Mouse (Mus musculus) retina, postnatal 1 day (tissue): Measurements from ENCODE around the gene Gm6169.
"Not testable (repeated sequence)": the region's sequence is repeated elsewhere in the genome, so short reads cannot be mapped to it uniquely, and the experiment has no call there.

Experiments
- DNase-seq: peaks from one replicate; pipeline ENCODE4 v3.0.0-alpha.2; 2012

Gene Gm6169

DNA sequence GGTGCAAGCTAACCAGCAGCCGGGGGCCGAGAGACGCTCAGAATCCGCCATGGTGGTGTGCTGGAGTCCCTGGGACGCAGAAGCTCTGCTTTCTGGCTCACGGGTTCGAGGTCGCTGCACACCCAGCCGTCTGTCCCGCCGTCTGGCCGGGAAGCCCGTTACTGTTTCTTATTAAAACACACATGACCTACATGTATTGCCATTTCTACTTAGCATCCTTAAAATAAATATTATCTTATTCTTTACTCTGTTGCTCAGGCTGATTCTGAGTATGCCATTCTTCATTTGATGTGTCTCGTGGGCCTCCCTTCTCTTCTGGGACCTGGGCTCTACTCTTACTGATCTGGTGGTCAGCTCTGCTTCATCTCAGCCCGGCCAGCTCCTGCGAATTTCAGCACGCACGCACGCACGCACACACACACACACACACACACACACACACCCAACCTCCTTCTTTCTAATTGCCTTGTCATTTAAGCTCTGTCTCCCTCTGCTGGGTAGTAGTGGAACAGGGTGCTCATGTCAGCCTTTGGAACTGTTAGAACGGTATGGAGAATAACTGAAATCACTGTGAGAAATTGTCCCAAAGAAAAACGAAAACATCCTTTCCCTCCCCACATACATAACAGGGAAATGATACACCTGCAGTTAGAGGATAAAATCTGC is at the start of gene Gm6169:
Gene Gm6169, minus strand, starts transcription at position 51 of the 666 bp plus-strand sequence.
- DNase-seq, result peak; percentile 87

DNA sequence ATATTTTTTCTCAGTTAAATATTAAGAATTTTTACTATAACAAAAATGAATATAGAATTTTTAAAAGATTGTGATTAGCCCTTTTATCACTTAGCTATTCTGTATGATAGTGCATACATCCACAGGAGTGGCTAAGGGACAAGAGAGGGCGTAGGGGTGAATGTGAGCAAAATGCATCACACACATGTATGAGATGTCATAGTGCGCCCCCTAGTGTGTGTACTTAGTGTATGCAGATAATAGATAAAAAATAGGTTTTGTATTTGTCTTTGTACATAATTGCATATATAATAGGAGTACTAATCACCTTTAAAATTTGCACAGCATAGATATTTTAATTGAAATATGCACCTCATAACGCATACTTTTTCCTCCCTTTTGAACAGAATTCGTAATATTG is 46.8 kb upstream of the Gm6169 start:
- DNase-seq, result peak; percentile 75

DNA sequence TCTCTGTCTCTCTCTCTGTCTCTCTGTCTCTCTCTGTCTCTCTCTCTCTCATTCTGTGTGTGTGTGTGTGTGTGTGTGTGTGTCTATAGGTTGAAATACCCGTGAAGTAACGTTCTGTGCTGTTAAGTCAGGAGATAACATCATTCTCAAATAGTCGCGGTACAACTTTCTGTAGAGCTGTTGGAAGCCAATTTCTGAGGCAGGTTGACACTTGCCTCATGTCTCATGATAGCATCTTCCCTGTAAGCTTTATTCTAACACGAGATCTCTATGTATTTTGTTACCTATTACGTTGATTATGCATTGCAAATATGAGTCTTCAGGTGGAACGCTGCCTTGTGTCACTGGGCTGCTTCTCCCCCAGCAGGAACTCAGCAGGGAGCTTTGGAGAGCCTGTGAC is 43.3 kb upstream of the Gm6169 start:
- no peak for DNase-seq

DNA sequence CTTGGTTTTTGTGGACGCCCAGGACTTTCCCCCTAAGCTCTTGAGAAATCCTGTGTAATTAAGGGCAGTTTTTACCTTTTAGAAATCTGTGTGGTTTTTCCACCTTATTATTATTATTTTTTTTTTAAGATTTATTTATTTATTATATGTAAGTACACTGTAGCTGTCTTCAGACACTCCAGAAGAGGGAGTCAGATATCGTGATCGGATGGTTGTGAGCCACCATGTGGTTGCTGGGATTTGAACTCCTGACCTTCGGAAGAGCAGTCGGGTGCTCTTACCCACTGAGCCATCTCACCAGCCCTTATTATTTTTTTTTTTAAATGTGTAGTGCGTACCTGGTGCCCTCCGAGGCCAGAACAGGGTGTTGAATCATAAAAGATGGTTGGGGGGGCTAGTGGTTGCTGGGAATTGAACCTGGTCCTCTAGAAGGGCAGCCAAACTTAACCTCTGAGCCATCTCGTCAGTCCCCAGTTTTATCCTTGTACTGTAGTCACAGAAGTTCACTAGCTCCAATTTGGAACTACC is 39.4 kb upstream of the Gm6169 start:
- DNase-seq, result not testable (repeated sequence)

DNA sequence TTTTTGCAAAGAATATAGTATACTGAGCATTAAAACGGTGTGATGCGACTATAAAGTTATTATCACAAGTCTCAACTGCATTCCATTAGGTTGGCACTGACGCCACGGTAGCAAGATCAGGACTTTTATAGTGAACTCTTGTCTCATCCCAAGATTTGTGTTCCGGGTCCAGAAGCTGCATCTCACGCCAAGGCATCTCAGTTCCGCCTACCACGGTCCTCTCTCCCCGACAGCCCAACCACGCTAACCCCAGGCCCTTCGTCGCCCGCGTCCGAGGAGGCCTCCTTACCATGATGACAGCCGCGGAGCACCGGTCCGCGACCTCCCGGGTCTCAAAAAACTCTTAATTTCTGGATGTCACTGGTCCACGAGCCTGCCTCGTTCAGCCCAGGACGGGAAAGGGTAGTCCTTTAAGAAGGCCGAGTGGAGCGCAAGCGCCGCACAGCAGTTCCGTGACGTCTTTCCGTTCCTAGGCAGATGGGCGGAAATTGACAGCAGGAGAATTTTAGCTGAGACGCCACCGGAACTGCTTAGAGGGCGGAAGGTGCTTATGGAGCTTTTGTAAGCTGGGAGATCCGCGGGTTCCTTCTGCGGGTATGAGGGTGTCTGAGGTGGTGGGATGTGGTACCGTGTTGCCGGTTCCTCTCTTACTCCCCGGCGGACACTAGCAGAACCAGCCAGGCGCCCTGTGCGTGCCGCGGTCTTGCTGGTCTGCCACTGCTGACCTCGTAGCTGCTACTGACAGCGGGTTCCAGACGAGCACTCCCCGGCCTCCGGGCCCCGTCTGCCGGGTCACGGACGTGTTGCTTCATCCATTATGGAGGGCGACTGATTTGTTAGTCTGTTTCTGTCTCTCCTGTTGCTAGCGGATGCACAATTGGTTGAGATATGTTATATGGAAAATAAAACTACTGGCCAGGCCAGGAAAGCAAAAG is 38.7 kb upstream of the Gm6169 start, which contains the start of the genes Gfm2 and Nsa2:
Gene Gfm2, plus strand, starts transcription at position 472 of the 935 bp plus-strand sequence.
Gene Nsa2, minus strand, starts transcription at position 472 of the 935 bp plus-strand sequence.
- DNase-seq, result peak; percentile 97

DNA sequence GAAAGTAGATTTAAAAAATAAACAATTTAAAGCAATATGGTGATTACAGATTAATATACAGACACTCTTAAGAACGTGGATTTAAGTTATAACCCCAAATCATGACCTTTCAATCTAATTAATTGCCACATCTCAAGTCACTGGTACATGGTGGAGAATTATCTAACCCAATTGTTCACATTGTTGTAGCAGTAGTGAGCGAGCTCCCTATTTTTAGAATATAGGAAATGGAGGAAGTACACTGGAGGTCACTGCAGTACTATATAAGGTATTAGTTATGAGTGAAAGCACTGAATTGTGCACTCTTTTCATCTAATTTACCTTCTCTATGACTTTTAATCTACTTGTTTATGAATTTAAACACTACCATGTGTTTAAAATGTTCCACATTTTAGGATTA is 31.4 kb upstream of the Gm6169 start:
- not testable (repeated sequence) for DNase-seq

DNA sequence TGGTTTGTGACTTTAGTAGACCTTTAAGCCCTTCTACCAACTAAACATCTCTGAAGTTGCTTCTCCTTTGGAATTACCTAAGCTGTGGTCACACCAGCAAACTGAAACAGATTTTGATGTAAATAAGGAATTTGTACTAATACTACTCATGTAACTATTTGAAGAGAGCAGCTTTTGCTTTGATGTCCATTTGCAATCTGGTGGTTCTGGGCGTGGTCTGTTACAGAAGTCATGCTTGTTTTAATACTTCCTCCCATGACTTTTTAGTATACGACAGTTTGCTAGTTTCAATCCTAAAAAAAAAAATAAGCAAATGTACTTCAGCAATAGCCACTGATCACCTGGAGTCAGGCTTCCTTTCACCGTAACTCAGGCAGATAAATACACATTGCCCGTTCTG is 30.6 kb upstream of the Gm6169 start:
- DNase-seq, result not testable (repeated sequence)

DNA sequence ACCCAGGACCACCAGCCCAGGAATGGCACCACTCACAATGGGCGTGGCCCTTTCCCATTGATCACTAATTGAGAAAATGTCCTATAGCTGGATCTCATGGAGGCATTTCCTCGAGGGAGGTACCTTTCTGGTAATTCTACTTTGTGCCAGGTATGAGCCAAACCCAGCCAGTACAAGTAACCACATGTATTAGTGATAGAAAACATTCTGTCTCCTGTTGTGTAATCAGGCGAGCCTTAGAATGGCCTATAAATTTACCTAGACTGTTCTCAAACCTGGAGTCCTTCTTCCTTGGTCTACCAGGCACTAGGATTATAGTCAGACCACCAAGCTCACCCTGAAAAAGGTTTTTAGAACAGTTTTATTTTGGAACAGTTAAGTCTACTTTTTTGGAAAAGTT is 22.3 kb upstream of the Gm6169 start:
- DNase-seq, result no peak

DNA sequence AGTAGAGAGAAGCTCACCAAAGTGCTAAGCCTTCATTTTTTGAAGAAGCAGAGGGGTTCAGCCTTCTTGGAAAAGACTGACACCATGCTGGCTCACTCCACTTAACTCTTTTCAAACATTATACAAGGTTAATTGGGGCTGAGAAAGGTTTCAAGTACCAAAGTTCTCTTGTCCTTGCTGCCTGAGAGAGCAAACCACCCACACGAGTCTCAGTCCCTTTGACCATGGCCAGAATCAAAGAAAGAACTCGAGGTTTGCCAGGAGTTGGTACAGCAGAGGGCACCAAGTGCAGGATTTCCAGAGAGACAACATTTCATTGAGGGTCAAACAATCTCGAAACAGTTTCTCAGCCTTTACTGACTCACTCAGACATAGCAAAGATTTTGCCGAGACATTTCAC is 10.0 kb upstream of the Gm6169 start:
- no peak for DNase-seq

DNA sequence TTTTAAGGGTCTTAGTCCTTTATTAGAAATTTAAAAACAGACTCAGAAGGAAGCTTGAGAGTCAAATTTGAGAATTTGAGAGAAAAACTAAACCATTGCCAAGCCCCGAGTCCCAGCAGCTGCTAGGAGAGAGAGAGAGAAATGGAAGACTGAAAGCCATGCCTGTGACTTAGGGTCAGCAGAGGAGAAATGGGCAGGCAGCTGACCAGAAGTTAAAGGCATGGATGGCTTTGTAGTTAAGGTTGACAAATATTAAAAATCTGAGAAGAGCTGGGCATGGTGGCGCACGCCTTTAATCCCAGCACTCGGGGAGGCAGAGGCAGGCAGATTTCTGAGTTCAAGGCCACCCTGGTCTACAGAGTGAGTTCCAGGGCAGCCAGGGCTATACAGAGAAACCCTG is 8.7 kb upstream of the Gm6169 start:
- DNase-seq, result not testable (repeated sequence)

DNA sequence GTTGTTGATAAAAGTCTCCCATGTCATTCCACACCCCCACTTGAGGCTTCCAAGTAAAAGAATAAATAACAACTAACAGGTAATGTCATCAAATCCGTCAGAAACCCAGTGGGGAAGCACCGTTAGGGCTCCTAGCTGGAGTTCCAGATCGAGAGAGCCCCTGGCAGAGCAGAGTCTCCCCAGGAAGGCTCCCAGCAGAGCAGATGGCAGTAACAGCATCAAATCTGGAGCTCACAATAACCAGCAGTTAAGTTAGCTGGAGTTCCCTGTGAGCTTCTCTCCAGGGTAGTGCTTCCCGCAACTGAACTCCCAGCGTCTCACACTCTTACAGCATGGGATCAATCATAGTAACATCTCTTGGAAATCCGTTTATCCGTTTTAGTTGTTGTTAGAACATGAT is 6.0 kb upstream of the Gm6169 start:
- no peak for DNase-seq

DNA sequence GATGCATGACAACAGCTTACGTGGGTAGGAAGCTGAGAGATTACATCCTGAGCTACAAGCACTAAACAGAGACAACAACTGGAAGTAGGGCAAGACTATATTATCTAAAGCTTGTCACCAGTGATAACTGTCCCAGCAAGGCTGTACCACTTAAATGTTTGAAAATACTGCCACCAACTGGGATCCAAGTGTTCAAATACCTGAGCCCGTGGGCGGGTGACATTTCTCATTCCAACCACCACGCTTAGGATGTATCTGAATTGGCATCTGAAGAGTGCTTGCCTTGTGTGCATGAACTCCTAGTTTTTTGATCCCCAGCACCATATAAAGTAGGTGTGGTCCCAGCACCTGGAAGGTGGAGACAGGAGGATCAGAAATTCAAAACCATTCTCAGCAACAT is 3.3 kb downstream of the Gm6169 start:
- DNase-seq, result no peak

DNA sequence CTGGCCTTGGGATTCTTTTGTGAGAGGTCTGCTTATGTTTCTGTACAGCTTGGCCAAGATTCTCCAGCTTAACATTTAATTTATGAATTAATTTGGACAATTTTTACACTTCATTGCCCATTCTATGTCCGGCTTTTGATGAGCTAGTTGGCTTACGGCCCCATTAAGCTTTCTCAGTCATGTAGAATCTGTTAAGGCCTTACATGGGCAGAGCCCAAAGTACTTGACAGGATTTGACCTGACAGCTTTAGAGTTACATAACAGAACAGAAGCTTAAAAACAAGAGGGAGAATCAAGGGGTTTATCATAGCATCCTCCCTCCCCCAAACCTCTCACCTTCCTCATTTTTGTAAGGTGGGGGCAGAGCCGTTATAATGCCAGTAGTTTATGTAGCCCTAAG is 10.9 kb downstream of the Gm6169 start:
- peak; percentile 97 for DNase-seq

DNA sequence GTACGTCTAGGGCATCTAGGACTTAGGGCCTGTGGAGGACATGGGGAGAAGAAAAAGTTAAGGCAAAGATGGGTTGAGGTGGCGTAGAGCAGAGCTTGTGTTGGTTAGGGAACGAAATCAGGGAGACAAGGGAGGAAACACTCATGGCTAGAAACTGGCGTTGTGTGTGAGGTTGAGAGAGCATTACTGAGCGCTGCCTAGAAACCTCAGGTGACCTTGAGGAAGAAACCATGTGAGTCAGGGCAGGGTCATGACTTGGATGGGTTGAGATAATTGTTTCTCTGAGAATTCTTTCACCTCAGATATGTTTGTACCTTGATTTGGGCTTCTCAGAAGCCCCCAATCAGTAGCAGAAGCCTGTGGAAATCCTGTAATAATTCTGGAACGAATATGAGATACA is 11.6 kb downstream of the Gm6169 start:
- DNase-seq, result no peak

DNA sequence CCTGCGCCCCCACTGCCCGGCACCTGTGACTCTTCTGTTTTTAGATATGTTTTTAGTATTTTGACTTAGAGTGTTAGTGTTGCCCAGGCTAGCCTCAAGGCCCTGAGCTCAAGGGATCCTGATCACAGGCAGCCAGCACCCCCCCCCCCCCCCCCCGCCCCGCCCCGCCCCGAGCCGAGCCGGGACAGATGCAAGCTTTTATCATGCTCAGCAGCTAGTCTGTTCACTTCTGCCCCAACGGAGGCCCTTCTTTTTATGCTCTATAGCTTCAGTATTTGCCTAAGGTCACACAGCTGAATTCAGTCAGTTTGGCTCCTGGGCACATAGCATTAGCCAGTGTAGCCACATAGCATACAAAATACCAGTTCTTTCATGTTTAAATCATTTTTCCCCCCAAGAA is 12.7 kb downstream of the Gm6169 start:
- DNase-seq, result peak; percentile 42

DNA sequence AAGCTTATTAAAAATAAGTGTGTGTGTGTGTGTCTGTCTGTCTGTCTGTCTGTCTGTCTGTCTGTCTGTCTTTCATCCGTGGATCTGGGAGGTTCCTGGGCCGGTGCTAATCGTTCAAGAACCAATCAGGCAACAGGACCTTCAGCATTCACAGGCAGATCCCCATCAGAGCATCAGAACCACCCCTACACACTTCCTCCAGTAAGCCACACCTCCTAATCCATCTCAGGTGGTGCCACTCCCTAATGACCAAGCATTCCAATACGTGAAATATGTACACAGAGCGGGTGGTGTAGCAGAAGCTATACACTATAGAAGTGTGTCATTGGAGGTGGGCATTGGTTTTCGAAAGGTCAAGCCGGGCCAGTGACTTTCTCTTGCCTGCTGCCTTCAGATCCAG is 16.6 kb downstream of the Gm6169 start:
- no peak for DNase-seq

DNA sequence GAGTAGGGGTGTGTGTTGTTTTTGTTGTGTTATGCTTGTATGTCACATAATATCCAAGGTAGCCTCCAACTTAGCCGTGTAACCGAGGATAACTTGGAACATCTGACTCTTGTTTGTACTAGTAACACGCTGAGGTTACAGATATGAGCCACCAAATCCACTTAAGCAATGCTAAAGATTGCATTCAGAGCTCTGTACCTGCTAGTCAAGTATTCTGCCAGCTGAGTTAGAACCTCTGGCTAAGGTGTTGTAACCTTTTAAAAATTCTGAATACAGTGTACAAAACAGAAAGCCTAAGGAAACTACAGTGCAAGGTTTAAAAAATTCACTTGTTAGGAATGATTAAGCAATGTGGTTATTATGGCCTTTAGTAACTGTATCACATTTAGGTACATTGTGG is 18.4 kb downstream of the Gm6169 start:
- no peak for DNase-seq

DNA sequence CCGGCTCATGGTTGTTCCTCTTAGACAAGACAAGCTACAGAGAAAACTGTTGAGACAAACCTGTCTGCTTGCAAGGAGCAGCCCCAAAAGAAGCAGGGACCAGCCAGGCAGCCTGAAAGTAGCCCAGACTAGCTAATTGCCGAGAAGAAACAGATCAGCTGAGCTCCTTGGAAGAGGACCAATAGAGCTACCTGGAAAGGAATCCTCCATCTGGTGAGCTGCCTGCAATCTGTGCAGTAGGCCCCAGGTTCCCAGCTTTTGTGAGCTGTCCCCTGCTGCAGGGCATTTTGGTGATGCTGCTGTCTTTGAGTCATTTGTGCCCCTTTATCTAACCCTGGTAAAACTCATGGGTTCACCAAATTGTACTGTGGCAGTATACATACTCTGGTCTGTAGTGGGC is 18.8 kb downstream of the Gm6169 start:
- no peak for DNase-seq

DNA sequence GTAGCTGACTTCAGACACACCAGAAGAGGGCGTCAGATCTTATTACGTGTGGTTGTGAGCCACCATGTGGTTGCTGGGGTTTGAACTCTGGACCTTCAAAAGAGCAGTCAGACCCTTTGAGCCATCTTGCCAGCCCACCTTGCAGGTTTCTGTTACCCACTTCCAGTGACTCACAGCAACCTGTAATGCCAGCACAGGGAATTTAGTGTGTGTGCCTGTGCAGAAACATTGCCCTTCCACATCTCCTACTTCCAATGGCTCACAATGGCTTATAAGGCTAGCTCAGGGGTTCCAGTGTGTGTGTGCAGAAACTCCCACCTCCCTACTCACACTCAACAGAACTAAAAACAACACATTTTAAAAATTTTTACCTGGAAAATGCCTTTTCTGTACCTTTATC is 21.5 kb downstream of the Gm6169 start:
- no peak for DNase-seq

DNA sequence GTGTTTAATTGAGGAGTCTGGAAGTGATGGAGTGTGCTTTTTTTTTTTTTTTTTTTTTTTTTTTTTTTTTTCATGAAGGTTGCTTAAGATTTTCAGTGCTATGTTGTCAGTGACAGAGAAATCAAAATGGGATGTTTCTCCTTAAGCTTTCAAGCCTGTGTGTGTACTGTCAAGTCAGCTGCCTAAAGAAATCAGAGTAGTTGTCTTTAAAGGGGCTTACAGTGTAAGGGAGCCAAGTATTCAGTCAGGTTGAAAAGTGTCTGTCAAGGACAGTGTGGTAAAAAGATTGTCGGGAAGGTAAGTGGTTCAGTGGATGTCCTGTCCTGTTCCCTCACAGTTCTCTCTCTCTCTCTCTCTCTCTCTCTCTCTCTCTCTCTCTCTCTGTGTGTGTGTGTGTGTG is 25.5 kb downstream of the Gm6169 start:
- DNase-seq, result no peak

DNA sequence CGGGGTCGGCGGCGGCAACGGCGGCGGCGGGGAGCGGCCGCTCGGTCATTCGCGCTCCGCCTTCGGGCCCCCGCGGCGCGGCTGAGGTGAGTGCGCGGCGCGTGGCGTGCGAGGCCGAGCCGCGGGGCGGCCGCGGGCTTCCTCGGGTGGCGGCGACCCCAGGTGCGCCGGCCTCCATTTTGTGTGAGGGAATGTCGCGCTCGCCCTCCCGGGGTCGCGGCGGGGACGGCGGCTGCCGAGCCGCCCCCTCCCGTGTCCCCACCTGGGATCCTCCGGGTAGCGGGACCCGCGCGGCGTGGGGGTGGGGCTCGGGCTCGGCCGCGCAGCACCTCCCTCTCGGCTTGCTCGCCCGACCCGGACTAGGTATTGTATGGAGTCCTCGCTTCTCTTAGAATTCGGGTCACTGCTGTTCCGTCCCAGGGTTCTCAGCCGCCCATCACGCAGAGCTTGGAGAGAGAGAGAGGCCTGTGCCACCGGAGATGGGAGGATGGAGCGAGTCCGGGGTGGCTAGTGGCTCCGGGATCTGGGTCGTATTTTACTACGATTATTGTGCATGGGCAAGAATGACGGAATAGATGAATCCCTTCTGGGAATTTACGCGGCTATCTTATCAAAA is 27.3 kb downstream of the Gm6169 start:
- peak; percentile 73 for DNase-seq

DNA sequence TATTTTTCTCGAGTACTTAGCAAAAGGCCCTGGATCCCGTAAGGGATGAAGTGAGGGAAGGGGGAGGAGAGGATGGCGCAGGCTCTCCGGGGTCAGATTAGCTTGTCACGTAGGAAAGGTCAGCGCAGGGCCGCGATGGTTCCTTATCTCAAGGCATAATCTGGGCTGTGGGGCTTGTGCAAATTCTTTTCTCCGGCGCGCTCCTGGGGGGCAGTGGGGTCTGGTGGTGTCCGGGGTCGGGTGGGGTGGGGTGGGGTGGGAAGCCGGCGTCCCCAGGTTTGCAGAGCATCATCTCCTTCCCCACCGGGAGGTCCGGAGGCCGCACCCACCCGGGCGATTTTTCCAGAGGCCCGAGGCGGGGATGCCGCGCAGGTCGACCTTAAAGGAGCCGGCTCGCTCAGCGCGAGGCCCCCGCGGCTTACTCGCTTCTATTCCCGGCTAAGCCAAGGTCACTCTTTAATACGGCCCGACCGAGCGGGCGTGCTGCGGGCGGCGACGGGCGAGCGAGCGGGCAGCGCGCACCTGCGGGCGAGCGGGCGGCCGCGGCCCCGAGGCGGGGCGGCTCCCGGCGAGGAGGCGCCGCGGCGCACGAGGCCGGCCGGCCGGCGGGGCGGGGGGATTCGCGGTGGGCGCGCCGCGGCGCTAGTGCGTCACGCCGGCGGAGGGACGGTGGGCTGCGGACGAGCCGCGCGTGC is 28.0 kb downstream of the Gm6169 start:
- DNase-seq, result peak; percentile 70

DNA sequence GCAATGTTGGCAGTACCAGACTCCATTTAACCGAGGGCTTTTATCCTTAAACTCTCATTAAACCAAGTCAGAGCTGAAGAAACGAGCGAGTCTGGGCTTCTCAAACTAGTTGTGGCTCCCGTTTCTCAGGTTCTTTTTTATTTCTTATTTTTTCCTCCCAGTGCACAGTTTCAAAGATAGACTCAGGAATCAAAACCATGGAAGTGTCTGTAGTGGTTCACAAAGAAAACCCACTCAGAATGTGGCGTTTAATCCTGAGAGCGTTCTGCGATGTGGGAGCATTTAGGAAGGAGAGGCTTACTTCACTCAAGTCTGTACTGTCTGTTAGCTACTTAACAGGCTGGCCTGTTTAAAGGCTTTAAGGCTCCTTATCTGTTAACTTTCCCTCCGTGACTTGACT is 30.9 kb downstream of the Gm6169 start:
- DNase-seq, result no peak
